Mouse (Mus musculus) urinary bladder, postnatal 36 days (tissue): ENCODE measurements around the gene Dnajc4.
"Not testable (repeated sequence)": the region's sequence is repeated elsewhere in the genome, so short reads cannot be mapped to it uniquely, and the experiment has no call there.

Experiments
- DNase-seq, 2 experiments: peaks; one replicate each; pipeline ENCODE4 v3.0.0; 2022; ENCODE audit warnings: low spot score in 2 of 2, mixed read lengths in 1 of 2

Gene Dnajc4

GRCm38 (mm10) chr19:6995255-6995991 is 3.1 kb upstream of the Dnajc4 start:
- no peak for DNase-seq

- no peak for DNase-seq
Observed at GRCm38 (mm10) chr19:6994489-6994888, 2.1 kb upstream of the Dnajc4 start.

- no peak for DNase-seq
Observed at GRCm38 (mm10) chr19:6994002-6994401, 1.6 kb upstream of the Dnajc4 start.

GRCm38 (mm10) chr19:6993011-6993770 is 819 bp upstream of the Dnajc4 start:
- no peak for DNase-seq

- DNase-seq: not testable (repeated sequence)
Observed at GRCm38 (mm10) chr19:6991166-6991565, 1.2 kb downstream of the Dnajc4 start.

GRCm38 (mm10) chr19:6990712-6991111 is 1.7 kb downstream of the Dnajc4 start:
- no peak for DNase-seq

GRCm38 (mm10) chr19:6989251-6989650 is 3.1 kb downstream of the Dnajc4 start:
- DNase-seq: peak in 1 of 2 experiments; percentile 66

GRCm38 (mm10) chr19:6987904-6988285 is 4.5 kb downstream of the Dnajc4 start:
- no peak for DNase-seq

GRCm38 (mm10) chr19:6987061-6987903 is 5.1 kb downstream of the Dnajc4 start, which contains the start of gene Vegfb:
TSS of gene Vegfb (minus strand) at chr19:6987651.
- DNase-seq: peak; percentile 53 to 60

- no peak for DNase-seq
Observed at GRCm38 (mm10) chr19:6985951-6986708, 6.2 kb downstream of the Dnajc4 start.

- DNase-seq: no peak
Observed at GRCm38 (mm10) chr19:6985300-6985699, 7.1 kb downstream of the Dnajc4 start.

- DNase-seq: no peak
Observed at GRCm38 (mm10) chr19:6983621-6984020, 8.8 kb downstream of the Dnajc4 start.

GRCm38 (mm10) chr19:6981465-6981864 is 10.9 kb downstream of the Dnajc4 start:
- DNase-seq: no peak

GRCm38 (mm10) chr19:6980381-6981093 is 11.8 kb downstream of the Dnajc4 start, which contains the start of gene Fkbp2:
TSS of gene Fkbp2 (minus strand) at chr19:6980501.
- DNase-seq: peak; percentile 98

- DNase-seq: peak; percentile 99 to 100
Observed at GRCm38 (mm10) chr19:6979486-6980380, 12.6 kb downstream of the Dnajc4 start.

GRCm38 (mm10) chr19:6979001-6979479 is 13.3 kb downstream of the Dnajc4 start:
- DNase-seq: no peak

GRCm38 (mm10) chr19:6978639-6978974 is 13.8 kb downstream of the Dnajc4 start:
- DNase-seq: no peak

- DNase-seq: no peak
Observed at GRCm38 (mm10) chr19:6977759-6978638, 14.4 kb downstream of the Dnajc4 start.
